Mouse (Mus musculus): ENCODE results near the gene Fbxo21. TPM values are rescaled to one million over a fixed set of nuclear protein-coding genes. Genes with fewer than 3 reads are reported as not detected.

The Fbxo21 gene
- total RNA-seq, 1 experiment from 2014 or later = 70.4 TPM

DNA sequence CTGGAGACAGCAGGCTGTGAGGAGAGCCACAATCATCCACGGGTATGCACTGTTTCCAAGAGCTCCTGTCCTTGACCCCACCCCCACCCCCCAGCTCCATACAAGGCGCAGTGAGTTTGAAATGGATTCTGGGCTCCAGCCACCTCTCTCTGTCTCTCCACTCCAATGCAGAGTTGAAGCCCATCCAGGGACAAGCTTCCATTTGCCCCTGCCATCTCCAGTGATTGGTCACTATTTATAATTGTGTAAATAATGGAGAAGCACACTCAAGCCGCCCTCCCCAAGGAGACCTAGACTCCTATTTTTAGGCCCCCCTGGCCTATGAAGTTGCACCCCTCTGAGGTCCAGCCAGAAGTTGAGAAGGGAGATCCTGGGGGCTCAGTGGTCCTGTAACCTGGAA lies 46.5 kb downstream of the Fbxo21 start:
- no peak for DNase-seq

DNA sequence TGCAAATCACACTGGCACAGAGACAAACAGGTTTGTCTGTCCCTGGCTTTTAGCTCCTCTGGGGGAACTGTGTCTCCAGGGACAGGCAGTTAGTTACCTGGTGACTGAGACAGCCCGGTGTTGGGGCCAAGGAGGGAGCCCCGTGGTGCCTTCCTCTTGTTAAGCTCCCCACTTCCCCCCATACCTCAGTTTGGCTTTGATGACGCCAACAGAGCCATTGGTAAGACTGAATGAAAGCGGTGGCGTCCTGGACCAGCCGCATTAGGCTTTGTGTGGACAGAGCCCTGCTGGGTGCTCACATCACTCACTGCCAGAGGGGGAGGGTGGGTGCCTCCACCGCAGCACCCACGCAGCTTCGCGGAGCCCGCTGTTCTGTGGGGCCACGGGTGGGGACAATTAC lies 49.4 kb downstream of the Fbxo21 start:
- DNase-seq = no peak

DNA sequence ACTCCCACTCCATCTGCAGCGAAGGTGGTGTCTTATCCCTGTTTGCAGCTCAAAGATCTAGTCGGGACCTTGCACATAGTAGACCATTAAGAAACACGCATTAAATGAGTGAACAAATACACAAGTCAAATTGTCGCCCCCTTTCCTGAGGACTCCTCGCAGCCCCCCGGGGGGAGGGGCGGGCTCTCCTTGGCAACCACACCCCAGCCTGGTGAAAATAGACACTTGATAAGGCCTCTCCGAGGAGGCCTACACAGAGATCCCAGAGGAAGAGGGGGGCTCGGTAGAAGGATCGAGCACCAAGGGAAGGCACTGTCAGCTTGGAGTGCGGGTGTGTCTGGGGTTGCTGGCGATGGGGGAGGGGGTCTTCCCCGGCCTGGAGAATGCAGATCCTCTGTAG lies 49.8 kb downstream of the Fbxo21 start:
- DNase-seq = no peak

DNA sequence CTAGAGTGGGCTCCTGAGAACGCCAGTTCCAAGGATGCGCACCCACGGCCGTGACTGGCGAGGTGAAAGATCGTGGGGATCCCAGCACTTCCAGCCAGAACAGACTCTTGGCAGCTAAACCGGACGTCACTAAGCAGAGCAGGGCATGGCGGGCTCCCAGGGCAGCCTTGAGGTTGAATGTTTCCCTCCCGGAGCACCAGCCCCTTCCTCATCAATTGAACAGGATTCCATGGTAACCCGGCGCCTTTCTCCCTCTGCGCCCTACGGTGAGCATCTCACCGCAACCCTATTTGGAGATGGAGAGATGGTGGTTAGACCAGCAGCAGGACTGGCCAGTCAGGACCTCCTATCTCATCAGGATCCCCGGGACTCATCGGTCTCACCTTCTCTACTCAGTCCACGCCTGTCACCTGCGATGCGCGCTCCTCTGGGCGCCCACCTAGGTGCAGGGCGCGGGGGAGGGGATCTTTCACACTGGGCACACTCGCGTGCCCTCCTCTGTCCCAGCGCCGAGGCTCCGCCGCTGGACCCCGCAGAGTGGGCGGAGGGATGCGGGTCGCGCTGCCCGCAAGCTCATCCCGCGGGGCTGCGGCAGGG lies 50.7 kb downstream of the Fbxo21 start:
- DNase-seq = no peak

DNA sequence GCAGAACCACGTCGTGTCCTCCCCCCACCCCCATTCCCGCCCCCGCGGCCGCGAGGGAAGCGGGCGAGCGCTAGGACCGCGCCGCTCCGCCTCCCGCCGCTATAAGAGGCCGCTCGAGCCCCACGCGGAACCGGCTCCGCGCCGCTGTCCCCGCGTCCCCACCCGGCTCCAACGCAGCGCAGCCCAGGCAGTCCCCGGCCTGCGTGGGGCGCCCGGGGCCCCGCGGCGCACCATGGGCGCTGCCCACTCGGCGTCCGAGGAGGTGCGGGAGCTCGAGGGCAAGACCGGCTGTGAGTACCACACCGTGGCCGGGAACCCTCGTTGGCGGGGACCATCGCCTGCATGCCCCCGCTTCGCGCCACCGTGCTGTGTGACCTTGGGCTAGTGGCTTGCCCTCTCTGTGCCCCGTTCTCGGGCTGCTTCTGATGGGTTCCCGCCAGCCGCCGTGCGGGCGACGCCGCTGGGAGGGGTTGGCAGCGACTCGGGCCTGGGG lies 51.2 kb downstream of the Fbxo21 start, which contains the start of gene Tesc:
Gene Tesc, plus strand, starts transcription at position 46 of the 493 bp plus-strand sequence.
- DNase-seq = peak; percentile 68

DNA sequence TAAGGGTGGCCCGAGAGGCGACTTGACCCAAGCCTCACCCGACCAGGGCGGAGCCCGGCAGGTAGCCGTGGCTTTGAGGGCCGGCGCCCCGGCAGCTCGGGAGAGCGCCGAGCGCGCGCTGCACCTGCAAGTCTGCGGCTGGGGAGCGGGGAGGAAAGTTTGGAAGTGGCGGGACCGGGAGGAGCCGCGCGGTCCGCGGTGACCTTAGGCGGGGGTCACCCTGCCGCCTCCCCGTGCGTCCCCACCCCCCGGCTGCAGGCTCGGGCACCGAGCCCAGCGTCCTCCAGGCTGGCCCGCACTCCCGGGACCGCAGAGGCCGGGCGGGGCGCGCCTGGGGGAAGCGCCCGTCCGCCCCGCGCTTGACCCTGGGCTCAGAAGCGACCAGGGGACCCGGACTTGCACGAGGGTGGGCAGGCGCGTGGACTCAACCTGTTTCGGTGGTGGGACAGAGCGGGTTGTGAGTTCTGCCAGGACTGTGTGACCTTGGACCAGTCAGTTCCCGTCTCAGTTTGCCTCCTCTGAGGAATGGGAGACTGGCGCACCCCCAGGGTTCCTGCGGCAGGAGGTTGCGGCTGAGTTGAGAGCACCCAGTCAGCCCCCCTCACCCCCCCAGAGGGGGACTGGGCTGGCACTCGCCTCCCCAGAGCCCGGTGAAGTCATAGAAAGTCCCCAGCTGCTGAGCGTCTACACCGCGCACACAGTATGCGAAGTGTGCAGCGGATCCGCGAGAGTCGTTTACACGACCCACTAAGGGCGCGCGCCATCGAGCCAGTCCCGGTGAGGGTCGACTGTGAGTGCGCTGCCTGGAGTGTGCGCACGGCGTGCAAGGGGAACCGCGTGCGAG lies 51.9 kb downstream of the Fbxo21 start:
- DNase-seq = peak; percentile 61

DNA sequence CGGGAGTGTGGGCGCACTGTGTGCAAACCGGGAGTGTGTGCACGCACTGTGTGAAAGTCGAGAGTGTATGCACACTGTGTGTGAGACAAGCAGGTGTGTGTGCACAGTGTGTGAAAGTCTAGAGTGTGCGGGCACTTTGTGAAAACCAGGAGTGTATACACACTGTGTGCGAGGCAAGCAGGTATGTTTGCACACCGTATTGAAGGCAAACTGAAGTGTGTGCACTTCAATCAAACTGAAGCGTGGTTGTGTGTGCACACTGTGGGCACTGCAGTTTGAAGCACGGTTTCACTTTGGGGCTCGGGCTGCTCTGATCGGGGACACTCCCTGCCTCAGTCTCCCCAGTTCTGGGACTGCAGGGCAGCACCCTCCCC lies 52.5 kb downstream of the Fbxo21 start:
- DNase-seq = no peak

DNA sequence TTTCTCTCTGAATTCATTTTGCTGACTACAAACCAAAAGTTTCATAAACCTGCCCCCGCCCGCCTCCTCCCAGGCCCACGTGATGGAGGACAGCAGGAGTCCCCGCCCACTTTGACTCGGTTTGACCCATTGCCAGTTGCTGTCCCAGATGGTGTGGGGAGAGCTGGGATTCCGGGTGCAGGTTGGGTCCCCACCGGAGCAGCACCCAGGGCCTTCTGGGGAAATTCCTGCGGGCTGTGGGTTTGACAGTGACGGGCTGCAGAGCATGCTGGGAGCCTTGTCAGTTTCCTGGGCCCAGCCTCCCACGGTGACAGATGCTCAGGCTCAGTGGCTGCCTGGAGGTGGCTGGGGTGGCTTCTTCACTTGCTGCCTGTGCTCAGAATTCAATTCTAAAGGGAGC lies 52.9 kb downstream of the Fbxo21 start:
- DNase-seq = peak; percentile 54

DNA sequence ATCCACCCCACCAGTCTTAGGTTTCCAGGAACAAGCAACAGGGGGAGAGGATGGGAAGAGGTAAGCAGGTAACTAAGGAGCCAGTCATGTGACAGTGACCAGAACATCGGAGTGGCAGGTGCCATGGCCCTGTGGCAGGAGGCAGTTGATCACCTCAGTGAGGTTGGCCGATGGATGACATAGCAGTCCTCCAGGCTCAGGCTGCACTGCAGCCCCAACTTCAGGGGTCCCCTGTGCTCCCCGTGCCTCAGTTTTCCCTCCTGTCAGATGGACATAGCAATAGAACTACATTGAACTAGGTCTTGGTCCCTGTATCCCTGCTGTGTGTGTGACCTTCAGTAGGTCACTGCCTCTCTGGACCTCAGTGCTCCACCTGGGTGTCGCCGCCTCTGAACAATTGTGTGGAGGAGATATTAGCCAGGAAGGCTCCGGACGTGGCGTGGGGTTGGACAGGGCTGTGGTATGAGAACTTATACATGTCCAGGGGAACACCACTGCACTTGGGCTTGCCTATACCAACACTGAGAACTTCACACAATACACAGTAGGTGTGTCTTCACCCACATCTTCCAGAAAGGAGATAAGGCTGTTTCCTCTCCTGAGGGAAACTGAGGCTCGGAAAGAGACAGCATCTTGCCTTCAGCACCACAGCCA lies 53.6 kb downstream of the Fbxo21 start:
- DNase-seq = no peak

DNA sequence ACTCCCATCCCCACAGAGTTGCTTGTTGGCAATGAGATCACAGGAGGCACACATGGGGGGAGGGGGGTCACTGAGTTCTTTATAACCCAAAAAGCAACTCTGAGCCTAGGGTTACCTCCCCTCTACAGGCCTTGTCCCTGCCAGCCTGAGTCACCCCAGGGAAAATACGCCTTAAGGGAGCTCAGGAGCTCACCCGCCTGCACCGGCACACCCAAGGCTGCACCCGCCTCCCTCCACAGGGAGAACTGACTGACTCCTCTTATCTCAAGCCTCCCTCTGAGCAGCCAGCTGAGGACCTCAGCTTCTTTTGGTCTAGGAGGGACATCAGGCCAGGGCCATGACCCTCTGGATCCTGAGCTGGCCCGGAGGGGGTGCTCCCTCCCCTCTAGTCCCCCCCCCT lies 54.5 kb downstream of the Fbxo21 start:
- DNase-seq = peak; percentile 53

DNA sequence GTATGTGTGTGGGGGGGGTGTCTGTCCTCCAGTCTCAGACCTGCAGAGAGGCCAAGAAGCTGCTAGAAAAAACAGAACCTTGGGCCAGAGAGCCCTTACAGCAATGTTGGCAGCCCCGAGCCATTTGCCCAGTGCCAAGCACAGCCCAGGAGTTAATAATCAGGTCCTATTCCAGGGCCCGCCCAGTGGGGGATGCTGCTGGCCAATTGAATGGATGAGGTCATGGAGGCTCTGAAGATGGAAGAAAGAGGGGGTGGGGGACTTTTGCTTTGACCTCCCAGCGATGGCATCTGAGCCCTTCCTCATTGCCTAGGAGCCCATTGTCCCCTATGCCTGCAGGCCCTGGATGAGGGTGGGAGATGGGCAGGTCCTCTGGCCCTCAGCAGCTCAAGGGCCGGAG lies 55.0 kb downstream of the Fbxo21 start:
- no peak for DNase-seq

DNA sequence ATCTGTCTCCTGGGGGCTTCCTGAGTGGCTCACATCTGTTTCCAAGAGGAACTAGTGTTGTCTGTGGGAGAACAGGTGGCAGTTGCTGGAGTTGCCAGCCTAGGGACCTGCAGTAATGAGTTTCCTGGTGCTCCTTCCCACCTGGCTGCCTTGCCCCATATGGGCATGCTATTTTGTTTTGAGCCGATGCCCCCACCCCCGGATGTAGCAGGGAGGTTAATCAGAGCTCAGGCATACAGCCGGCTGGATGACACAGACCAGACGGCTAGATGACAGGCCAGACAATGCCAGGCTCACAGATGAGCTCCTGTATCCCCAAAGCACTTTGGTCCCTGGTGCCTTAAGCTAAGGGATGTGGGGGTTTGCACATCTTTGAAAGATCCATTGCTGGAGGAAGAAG lies 56.8 kb downstream of the Fbxo21 start:
- no peak for DNase-seq

DNA sequence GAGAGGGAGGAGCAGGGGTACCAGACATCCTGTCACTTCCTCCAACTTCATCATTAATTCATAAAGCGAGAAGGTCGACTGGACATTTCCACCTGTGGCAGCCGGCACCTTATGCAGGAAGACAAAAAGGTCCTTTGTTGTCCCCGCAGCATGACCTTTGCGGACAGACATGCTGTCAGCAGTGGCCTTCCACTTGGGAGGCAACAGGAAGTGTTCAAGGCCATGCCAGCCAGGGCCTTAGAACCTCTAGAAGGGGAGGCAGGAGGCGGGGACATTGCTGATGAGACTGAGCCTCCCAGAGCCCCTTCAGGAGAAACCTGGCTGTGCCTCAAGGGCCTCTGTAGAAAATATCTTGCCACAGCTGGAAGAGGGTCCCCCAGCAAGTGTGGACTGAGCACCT lies 57.2 kb downstream of the Fbxo21 start:
- peak; percentile 50 for DNase-seq

DNA sequence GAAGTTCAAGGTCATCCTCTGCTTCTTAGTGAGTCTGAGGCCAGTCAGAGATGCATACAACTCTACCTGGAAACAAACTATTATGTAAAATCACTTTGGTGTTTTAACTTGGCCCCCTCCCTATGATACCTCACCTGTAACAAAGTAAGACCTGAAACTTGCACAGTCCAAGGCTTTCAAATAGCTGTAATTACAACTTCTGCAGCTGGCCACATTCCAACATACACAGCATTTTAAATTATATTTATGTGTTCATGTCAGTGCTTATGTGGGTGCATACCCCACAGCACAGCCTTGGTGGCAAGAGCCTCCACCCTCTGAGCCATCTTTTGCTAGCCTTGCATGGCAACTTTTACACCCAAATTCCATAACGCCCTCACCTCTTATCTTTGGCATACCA lies 58.1 kb downstream of the Fbxo21 start:
- DNase-seq = no peak

DNA sequence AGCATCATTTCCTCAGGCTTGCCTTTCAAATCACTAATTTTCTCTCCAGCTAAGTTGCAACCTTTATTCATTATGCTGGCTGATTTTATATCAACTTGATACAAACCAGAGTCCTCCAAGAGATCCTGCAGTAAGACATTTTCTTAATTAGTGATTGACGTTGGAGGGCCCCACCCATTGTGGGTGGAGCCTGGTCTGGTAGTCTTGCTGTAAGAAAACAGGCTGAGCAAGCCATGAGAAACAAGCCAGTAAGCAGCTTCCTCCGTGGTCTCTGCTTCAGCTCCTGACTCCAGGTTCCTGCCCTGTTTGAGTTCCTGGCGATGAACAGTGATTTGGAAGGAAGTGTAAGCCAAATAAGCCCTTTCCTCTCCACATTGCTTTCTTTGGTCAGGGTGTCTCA lies 59.3 kb downstream of the Fbxo21 start:
- DNase-seq = no peak

DNA sequence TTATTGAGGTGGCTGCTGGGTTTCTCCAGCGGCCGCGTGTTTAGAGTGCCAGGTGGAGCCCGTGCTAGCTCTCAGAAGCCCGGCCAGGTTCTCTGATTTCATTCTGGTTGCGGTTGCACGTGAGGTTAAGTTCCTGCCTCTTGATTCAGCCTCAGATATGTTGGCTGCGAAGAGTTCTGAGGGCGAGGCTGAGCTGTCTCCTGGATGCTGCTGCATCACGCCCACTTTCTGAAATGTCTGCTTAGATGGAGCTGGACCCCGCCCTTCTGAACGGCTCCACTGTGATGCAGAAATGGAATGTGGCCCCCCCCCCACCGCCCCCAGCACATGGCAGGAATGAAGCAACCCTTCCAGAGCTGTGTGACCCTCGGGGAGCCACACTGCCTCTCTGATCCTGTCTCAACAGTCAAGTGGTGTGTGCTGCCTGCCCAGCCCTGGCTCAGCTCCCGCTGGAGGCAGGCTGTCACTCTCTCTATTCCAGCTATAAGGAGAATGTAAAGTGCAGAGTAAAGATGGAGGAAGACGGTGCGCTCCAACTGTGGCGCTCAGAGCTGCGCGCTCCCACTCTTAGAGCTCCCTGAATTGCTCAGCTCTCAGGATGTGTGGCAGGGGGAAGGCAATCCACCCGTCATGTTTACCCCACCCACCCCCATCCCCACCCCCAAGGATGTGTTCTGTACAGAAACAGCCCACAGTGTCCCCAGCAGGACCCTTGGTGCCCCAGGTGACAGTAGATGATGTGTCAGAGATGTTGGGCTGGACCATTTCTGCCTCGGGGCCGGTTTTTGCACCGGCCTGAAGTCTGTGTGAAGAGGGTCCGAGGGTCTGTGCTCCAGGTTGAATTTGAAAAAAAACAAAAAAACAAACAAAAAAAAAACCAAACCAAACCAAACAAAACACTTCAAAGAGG lies 60.6 kb downstream of the Fbxo21 start:
- DNase-seq = no peak

DNA sequence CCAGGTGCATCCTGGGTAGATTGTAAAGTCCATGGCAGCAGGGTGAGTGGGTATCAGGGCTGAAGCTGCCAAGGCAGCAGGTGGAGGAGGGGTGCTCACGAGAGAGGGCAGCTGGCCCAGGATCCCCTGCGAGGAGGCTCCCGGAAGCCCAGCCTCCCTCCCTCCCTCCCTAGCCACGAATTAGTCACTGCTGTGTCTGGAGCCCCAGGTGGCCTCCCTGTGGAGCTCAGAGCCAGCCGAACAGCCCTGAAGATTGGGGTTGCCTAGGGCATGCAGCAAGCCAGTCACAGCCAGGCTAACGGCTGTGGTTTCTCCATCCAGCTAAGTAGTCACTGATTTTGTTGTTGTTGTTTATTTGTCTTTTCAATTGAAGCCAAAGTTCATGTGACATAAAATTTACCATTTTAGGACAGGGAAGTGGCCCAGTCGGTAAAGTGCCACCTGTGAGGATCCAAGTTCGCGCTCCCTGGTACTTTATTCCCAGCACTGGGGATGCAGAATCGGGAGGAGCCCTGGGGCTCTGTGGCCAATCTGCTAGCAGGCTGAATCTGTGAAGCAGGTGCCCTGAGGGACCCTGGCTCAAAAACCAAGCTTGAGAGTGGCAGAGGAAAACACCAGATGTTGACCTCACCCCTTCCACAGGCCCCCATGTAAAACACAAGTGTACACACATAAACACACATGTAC lies 61.4 kb downstream of the Fbxo21 start:
- DNase-seq = peak; percentile 60

DNA sequence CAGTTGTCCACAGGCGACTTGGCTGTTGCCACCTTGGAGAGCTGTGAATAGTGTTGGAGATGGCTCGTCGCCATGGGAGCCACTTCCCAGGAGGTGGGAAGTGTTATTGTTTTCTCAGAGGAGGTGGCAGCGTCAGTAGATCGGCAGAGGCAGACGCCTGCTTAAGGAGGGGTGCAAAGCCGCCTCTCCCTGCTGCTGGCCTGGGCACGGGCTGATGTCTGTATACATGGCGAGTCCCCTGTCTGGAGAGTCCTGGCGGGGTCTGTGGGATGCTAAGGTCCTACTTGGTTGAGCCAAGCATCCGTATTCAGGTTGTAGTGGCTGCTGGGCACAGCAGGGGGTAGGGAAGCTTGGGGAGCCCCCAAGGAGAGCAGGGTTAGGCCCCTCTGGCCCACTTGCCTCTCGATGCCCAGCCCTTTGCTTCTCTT lies 62.7 kb downstream of the Fbxo21 start:
- no peak for DNase-seq

DNA sequence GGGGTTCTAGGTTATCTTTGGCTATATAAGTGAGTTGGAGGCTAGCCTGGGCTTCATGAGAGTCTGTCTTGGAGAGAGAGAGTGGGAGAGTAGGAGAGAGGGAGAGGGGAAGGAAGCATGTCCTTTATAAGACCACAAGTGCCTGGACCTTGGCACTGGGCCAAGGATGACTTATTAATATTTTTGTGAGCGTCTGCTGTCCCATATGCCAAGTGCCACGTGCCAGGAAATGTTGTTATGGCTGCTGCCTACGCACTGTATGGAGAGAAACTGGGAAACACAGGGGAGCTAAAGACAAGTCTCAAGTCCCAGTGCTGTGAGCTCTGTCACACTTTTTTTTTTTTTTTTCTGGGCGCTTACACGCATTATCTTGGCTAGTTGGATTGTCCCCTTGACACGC lies 66.1 kb downstream of the Fbxo21 start:
- DNase-seq = peak; percentile 59

DNA sequence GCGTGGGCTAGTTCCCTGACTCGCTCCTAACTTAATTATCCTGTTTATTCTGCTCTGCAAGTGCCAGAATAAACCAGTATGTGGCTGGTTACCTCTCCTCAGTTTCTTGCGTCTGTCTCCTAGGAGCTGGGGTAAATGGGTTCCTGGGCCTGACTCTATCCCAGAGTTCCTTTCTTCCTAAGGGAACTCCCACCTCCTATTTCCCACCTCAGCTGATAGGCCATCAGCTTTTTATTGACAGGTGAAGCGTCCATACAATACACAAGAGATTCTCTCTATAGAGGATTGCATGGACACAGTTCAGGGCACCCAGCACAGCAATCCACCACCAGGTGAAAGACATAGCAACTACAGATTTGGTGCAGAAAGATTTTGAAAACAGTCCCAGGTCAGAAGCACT lies 67.2 kb downstream of the Fbxo21 start:
- DNase-seq = no peak

DNA sequence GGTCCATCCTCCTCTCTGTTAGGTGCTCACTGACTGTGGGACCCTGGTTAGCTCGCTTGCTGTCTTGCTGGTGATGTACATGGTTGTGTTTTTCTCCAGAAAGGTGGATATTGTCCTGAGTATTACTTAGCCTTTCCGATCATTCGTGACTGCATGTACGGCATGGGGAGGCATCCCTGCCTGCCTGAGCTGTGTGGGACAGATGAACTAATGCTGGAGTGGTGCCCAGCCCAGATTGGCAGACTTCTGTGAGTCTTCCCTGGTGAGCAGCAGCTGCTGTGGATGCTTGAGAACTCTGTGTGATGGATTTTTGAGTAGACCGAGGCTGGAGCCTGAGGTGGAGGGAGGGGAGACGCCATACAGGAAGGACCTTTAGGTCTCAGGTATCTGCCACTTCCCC lies 68.4 kb downstream of the Fbxo21 start:
- no peak for DNase-seq

DNA sequence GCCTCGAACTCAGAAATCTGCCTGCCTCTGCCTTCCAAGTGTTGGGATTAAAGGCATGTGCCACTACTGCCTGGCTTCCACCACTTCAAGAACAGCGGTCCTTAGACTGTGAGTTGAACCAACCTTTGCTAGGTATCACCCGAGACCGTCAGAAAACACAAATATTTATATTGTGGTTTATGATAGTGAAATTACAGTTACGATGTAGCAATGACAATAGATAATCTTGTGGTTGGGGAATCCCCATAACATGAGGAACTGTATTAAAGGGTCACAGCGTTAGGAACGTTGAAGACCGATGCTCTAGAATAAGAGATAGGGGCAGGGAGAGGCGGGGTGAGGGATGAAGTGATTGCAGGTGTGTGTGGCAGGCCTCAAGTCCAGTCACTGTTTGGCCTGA lies 68.9 kb downstream of the Fbxo21 start:
- no peak for DNase-seq

Data from adrenal gland, postnatal 25 days (tissue).